Mouse (Mus musculus) spleen, adult 2 months (tissue): ENCODE measurements at regions not wholly inside any gene's neighbourhood (a gene's known extent, or its start where the extent isn't known, plus 50 kb on each side); places are given as distances from the start of the nearest gene placed in this dataset.

Source experiments
- DNase-seq, 2 experiments: peaks; one replicate each; pipeline versions ENCODE4 v3.0.0 to v3.0.0-alpha.2; 2012 to 2021; ENCODE audit warnings: low spot score in 2 of 2, low read depth in 1 of 2
- H3K27ac ChIP-seq: fragments of 200-500 bp; 2 replicates; pipeline ENCODE4 v1.5.1; 2012; ENCODE audit warnings: low read length, inconsistent platforms; ENCODE audit not compliant: insufficient read depth
- H3K27me3 ChIP-seq: fragments of 200-500 bp; 2 replicates; pipeline ENCODE4 v1.6.1; 2012; ENCODE audit warnings: mild to moderate bottlenecking, moderate library complexity, low read length, inconsistent platforms; ENCODE audit not compliant: control insufficient read depth, insufficient read depth
- H3K36me3 ChIP-seq: fragments of 200-500 bp; 2 replicates; pipeline ENCODE4 v1.6.1; 2012; ENCODE audit warnings: mild to moderate bottlenecking, low read length, inconsistent platforms; ENCODE audit not compliant: control insufficient read depth, insufficient read depth
- H3K4me1 ChIP-seq: fragments of 200-500 bp; 2 replicates; pipeline ENCODE4 v1.6.1; 2011; ENCODE audit warnings: inconsistent platforms; ENCODE audit not compliant: control insufficient read depth, insufficient read depth, insufficient read length
- H3K4me3 ChIP-seq: fragments of 200-500 bp; 2 replicates; pipeline ENCODE4 v1.5.1; 2011; ENCODE audit warnings: mild to moderate bottlenecking, inconsistent platforms; ENCODE audit not compliant: insufficient read depth, insufficient read length; ENCODE audit errors: extremely low read depth
- CTCF ChIP-seq: fragments of 200-500 bp; IDR thresholded peaks from 2 replicates; pipeline ENCODE4 v1.5.1; 2011; ENCODE audit warnings: mild to moderate bottlenecking, inconsistent platforms; ENCODE audit not compliant: insufficient read depth, insufficient read length, insufficient replicate concordance; ENCODE audit errors: extremely low read depth
- POLR2A ChIP-seq: fragments of 200-500 bp; IDR thresholded peaks from 2 replicates; pipeline ENCODE4 v1.6.1; 2011; ENCODE audit warnings: low read depth, low read length, inconsistent platforms
- WGBS: fragments of 180-500 bp; shearing (Covaris S2); methylation state at CpG from one replicate; pipeline ENCODE4 v1.1.7; 2018; 5-methylcytosine and 5-hydroxymethylcytosine counted together

DNA sequence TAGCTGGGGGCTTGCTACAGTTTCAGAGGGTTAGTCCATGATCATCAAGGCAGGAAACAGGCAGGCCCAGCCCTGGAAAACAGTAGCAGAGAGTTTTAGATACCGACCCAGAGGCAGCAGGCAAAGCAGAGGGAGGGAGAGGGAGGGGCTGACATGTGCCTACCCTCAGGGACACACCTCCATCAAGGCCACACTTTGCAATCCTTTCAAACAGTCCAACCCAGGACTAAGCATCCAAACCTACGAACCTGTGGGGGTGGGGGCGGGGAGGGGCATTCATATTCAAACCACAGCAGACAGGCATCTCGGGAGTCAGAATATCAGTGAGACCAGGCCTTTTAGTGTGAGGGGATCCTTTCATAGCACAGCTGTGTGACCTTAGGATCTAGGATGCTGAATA is 103.2 kb downstream of the Fam168b start:
- no peaks in the 10 kb centered on the region for H3K4me1 ChIP-seq
- DNase-seq = no peak
- H3K4me3 ChIP-seq = no peak overlapping the region
- no peaks in the 10 kb centered on the region for H3K27me3 ChIP-seq
- no peak overlapping the region for H3K27ac ChIP-seq
- WGBS = 88% methylated on average over 4 of the region's 4 CpGs
- TF ChIP-seq CTCF = no peak
- no peak for TF ChIP-seq POLR2A
- H3K36me3 ChIP-seq = no peaks in the 10 kb centered on the region

DNA sequence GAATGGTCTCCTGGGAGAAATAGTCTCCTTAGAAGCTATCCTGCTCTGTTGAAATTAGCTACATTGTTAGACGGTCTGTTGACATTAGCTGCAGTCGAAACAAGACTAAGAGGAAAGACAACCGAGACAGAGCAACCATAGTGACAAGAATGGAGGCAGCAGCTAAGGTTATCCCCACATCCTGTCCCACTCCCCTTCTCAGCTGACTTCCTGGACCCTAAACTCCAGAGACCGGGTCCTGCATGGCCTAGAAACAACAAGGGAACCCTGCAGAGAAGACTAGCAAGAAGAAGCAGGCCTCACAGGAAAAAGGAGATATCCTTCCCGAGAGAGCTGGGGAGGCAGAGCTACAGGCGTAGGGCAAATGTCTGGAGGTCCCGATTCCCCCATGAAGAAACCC is 102.0 kb downstream of the Fam168b start:
- WGBS = 70% methylated on average over 7 of the region's 7 CpGs
- Histone ChIP-seq H3K27ac (no peak overlapping the region), H3K4me3 (no peak overlapping the region), H3K4me1 (no peaks in the 10 kb centered on the region), H3K27me3 (no peaks in the 10 kb centered on the region), H3K36me3 (no peaks in the 10 kb centered on the region)
- TF ChIP-seq POLR2A (no peak), CTCF (no peak)
- no peak for DNase-seq

DNA sequence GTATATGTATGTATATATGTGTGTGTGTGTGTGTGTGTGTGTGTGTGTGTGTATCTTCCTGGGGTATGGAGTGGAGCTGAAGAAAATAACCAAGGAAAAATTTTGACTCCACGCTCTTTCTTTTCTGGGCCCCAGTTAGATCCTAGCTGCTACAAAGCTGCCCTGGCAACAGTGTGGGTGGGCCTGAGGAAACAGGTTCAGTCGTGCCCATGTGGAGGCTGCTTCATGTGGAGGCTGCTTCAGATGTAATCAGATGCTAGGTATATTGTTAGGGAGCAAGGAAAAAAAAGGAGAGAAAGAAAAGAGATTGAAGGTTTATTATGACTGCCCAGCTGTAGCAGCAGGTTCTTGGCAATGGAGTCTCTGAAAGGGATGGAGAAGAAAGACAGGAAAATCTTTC is 100.6 kb downstream of the Fam168b start:
- no peak overlapping the region for H3K4me3 ChIP-seq

DNA sequence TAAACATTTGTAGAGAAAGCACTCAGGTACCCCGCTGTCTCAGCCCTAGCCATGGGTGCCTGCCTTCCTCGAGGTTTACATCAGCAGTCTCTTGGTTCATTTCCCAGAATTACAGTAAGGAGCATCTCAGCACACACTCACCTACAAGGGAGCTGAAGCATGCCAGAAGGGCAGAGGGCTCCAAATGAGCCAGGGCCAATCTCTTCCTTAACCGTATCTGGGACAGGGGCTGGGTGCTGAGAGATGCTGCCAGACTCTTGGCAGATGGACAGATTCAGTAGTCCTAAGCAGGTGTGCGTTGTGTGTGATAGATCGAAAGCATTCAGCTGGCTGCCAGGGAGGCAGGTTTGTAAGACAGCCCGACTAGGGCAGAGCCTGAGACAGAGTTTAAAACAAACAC is 97.0 kb downstream of the Fam168b start:
- H3K4me1 ChIP-seq = no peaks in the 10 kb centered on the region
- H3K36me3 ChIP-seq = no peaks in the 10 kb centered on the region
- no peak for TF ChIP-seq CTCF
- TF ChIP-seq POLR2A = no peak
- H3K27me3 ChIP-seq = peaks cover 10% of the 10 kb centered on the region
- 73% methylated on average over 6 of the region's 6 CpGs for WGBS
- H3K27ac ChIP-seq = no peak overlapping the region
- no peak overlapping the region for H3K4me3 ChIP-seq
- DNase-seq = no peak

More for the DNA sequence above, 100.6 kb downstream of the Fam168b start:
- H3K27ac ChIP-seq = no peak overlapping the region
- H3K4me1 ChIP-seq = no peaks in the 10 kb centered on the region
- WGBS = 64% methylated on average over 2 of the region's 2 CpGs
- no peak for TF ChIP-seq CTCF
- no peak for TF ChIP-seq POLR2A
- no peaks in the 10 kb centered on the region for H3K27me3 ChIP-seq
- DNase-seq = no peak
- H3K36me3 ChIP-seq = no peaks in the 10 kb centered on the region

DNA sequence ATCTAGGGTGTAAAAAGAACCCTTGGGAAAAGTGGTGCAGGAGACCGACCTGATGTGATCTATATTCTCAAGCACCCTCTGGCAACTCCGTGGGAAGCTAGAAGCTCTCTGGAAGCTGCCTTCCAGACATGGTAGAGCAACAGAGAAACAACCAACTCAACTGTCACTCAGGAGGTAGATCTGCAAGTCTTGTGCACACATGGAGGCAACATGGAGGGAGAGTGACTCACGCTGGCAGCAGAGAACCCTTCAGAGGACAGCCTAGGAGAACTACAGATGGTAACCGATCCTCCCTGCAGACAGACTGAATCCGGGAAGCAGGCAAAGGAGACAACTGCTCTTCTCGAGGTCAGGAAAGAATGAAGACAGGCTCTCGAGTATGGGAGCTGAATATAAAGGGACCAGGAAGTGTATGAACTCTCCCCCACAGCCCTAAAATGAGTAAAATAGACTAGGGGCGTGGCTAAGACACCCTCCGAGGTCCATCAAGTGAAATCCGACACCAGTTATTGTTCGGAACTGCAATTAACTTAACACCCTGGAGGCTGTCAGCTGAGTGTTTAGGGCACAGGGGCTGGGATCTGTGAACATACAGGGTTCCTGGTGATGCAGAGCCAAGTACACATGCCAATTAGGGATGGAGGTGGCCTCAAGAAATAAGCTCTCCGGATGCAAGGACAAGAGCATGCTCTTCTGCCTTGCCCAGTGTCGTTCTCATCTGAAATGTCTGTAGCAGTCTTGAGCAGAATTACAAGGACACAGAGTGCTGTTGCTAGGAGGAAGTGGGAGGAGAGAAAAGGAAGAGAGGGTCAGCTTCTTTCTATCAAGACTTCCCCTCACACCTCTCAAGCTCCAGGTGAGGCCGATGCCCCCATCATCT is 93.5 kb downstream of the Fam168b start:
- H3K27ac ChIP-seq = no peak overlapping the region
- TF ChIP-seq POLR2A (no peak), CTCF (no peak)
- no peaks in the 10 kb centered on the region for H3K36me3 ChIP-seq
- no peaks in the 10 kb centered on the region for H3K4me1 ChIP-seq
- WGBS = 14% methylated on average over 14 of the region's 14 CpGs
- DNase-seq = no peak
- H3K27me3 ChIP-seq = peaks cover 19% of the 10 kb centered on the region
- no peak overlapping the region for H3K4me3 ChIP-seq

DNA sequence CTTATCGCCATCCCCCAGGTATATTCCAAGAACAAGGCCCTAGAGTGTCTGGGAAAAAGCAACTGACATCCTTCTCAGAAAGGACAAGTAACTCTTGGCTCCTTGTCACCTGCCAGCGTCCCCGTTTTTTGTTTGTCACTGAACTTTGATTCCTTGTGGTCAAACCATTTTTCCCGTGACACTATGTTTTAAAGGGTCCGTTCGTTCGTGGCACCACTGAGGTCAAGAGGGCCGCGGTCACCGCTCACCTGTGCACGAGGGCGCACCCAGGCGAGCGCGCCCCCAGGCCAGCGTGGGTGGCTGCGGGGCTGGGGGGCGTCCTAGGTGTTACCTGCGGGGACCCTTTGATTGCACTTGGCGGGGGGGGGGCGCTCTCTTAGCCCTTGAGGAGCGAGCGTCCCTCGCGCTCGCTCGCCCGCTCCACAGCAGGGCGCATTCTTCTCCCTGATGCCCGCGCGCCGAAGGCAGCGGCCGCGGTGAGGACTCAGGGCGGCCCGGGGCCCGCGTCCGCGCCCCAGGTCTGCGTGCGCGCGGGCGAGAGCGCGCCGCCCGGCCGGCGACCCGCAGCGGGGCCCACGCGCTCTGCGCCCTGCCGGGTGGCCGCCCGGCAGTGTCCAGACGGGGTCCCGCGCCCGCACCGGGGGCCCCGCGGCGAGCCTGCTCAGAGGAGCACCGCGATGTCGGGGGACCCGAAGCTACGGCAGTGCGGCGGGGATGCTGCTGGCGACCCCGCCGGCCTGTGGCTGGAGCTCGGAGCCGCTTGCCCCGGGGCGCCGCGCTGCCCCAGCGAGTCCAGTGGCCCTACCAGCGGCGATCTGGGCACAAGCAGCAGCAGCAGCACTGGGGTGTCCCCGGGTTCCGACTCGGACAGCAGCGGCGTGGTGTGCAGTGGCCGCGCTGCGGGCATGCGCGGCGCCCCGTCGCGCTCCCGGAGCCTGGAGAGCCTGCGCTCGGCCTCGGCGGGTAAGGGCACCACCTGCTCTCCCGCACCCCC is 92.5 kb downstream of the Fam168b start:
- no peak for DNase-seq
- WGBS = 1% methylated on average over 104 of the region's 108 CpGs
- no peaks in the 10 kb centered on the region for H3K4me1 ChIP-seq
- H3K27ac ChIP-seq = no peak overlapping the region
- peaks cover 19% of the 10 kb centered on the region for H3K27me3 ChIP-seq
- H3K36me3 ChIP-seq = no peaks in the 10 kb centered on the region
- no peak overlapping the region for H3K4me3 ChIP-seq
- TF ChIP-seq CTCF = no peak
- TF ChIP-seq POLR2A = no peak

DNA sequence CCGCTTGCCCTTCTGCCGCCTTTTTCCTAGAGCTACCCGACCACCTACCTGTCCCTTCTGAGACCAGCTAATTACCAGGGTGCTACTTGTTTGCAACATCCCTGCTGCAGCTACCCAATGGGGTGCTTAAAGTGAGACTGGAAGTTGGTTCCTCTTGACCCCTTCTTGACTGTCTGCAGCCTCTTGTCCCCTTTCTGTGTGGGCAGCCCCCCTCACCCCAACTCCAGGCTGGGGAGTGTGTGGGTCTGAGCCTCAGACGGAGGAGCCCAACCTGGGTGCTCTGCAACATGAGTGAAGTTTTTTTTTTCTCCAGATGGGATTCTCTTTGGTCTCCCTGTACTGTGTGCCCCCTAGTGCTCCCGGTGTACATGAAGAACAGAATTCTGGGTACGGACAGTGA is 91.7 kb downstream of the Fam168b start:
- Histone ChIP-seq H3K36me3 (no peaks in the 10 kb centered on the region), H3K4me3 (no peak overlapping the region), H3K27ac (no peak overlapping the region), H3K27me3 (peaks cover 19% of the 10 kb centered on the region), H3K4me1 (no peaks in the 10 kb centered on the region)
- DNase-seq = no peak
- TF ChIP-seq POLR2A = no peak
- no peak for TF ChIP-seq CTCF
- 7% methylated on average over 6 of the region's 6 CpGs for WGBS
